Mouse (Mus musculus) CH12.LX (cell line): ENCODE measurements around the gene Erbb3. TPM values are rescaled to one million over a fixed set of nuclear protein-coding genes. Genes with fewer than 3 reads are reported as not detected.

Source experiments
- DNase-seq: peaks from one replicate; pipeline ENCODE4 v3.0.0-alpha.2; 2013; ENCODE audit errors: extremely low read depth
- H3K27ac ChIP-seq: 2 replicates; pipeline ENCODE4 v1.5.1; 2012; ENCODE audit warnings: low read depth, mild to moderate bottlenecking, control low read depth, moderate library complexity; ENCODE audit not compliant: insufficient read depth
- H3K27me3 ChIP-seq: replicated peaks from 2 replicates; pipeline ENCODE3; 2012; ENCODE audit warnings: inconsistent platforms
- H3K36me3 ChIP-seq, 2 experiments: replicated peaks in 1 of 2; 2 replicates each; pipeline versions ENCODE3 to v1.6.1; 2012; ENCODE audit warnings: inconsistent platforms in 1 of 2, low read length in 1 of 2, mild to moderate bottlenecking in 1 of 2, mixed read lengths in 1 of 2, moderate library complexity in 1 of 2; ENCODE audit not compliant: control insufficient read depth in 1 of 2, insufficient read depth in 1 of 2
- H3K4me1 ChIP-seq, 2 experiments: 2 replicates each; pipeline ENCODE4 v1.6.1; 2012; ENCODE audit warnings: inconsistent platforms in 1 of 2, moderate library complexity in 1 of 2; ENCODE audit not compliant: insufficient read depth in 2 of 2, control insufficient read depth in 1 of 2
- H3K4me2 ChIP-seq: 2 replicates; pipeline ENCODE4 v1.6.1; 2012; ENCODE audit warnings: low read depth, mild to moderate bottlenecking, control low read depth; ENCODE audit not compliant: poor library complexity, insufficient read depth, severe bottlenecking
- H3K4me3 ChIP-seq, 3 experiments: fragments of 150-350 bp in 1 of 3; sonication (generic) in 1 of 3; replicated peaks in 1 of 3; 2 replicates each; pipeline versions ENCODE3 to v1.5.1; 2011 to 2012; ENCODE audit warnings: low read depth in 2 of 3, low read length in 2 of 3, mild to moderate bottlenecking in 2 of 3, moderate library complexity in 2 of 3, control low read depth in 1 of 3, improper control_type of control experiment in 1 of 3, inconsistent platforms in 1 of 3, mixed read lengths in 1 of 3; ENCODE audit not compliant: poor library complexity in 1 of 3
- H3K79me2 ChIP-seq: replicated peaks from 2 replicates; pipeline ENCODE4 v1.6.1; 2012; ENCODE audit warnings: mild to moderate bottlenecking, moderate library complexity; ENCODE audit not compliant: control insufficient read depth, poor library complexity, insufficient read depth, severe bottlenecking; ENCODE audit errors: extremely low read depth
- H3K9ac ChIP-seq: 2 replicates; pipeline ENCODE4 v1.6.1; 2012; ENCODE audit warnings: low read depth, mild to moderate bottlenecking, control low read depth, moderate library complexity; ENCODE audit not compliant: insufficient read depth
- H3K9me3 ChIP-seq: replicated peaks from 2 replicates; pipeline ENCODE3; 2012; ENCODE audit warnings: low read length, inconsistent platforms, mixed read lengths
- BHLHE40 ChIP-seq: IDR thresholded peaks from 2 replicates; pipeline ENCODE4 v1.6.1; 2011; ENCODE audit warnings: mild to moderate bottlenecking, low read depth, low read length, improper control_type of control experiment
- CHD1 ChIP-seq: IDR thresholded peaks from 2 replicates; pipeline ENCODE4 v1.6.1; 2012; ENCODE audit warnings: low read depth, low read length, improper control_type of control experiment, inconsistent platforms
- CHD2 ChIP-seq: IDR thresholded peaks from 2 replicates; pipeline ENCODE4 v1.6.1; 2011; ENCODE audit warnings: low read length, improper control_type of control experiment
- CTCF ChIP-seq, 2 experiments: IDR thresholded peaks in 1 of 2; conservative IDR thresholded peaks in 1 of 2; 2 replicates each; pipeline ENCODE4 v1.5.1; 2011 to 2012; ENCODE audit warnings: low read depth in 2 of 2, low read length in 2 of 2, improper control_type of control experiment in 1 of 2, inconsistent platforms in 1 of 2, mild to moderate bottlenecking in 1 of 2, moderate library complexity in 1 of 2
- E2F4 ChIP-seq: IDR thresholded peaks from 2 replicates; pipeline ENCODE4 v1.6.1; 2011; ENCODE audit warnings: low read depth, low read length, improper control_type of control experiment; ENCODE audit not compliant: insufficient replicate concordance
- ELF1 ChIP-seq: IDR thresholded peaks from 2 replicates; pipeline ENCODE4 v1.6.1; 2014; ENCODE audit warnings: low read depth, mild to moderate bottlenecking, inconsistent platforms, low read length, improper control_type of control experiment
- EP300 ChIP-seq: IDR thresholded peaks from 2 replicates; pipeline ENCODE4 v1.6.1; 2011; ENCODE audit warnings: low read length, improper control_type of control experiment
- ETS1 ChIP-seq: conservative IDR thresholded peaks from 2 replicates; pipeline ENCODE4 v1.6.1; 2012; ENCODE audit warnings: low read depth, mild to moderate bottlenecking, inconsistent platforms, low read length, improper control_type of control experiment, moderate library complexity
- GABPA ChIP-seq: IDR thresholded peaks from 2 replicates; pipeline ENCODE4 v1.6.1; 2012; ENCODE audit warnings: low read depth, low read length, improper control_type of control experiment, inconsistent platforms; ENCODE audit not compliant: insufficient replicate concordance
- HCFC1 ChIP-seq: IDR thresholded peaks from 2 replicates; pipeline ENCODE4 v1.6.1; 2012; ENCODE audit warnings: low read depth, mild to moderate bottlenecking, inconsistent platforms, low read length, improper control_type of control experiment
- IRF4 ChIP-seq: IDR thresholded peaks from 2 replicates; pipeline ENCODE4 v1.6.1; 2014; ENCODE audit warnings: low read depth, mild to moderate bottlenecking, inconsistent platforms, low read length, improper control_type of control experiment
- JUN ChIP-seq: IDR thresholded peaks from 2 replicates; pipeline ENCODE4 v1.6.1; 2011; ENCODE audit warnings: low read depth, mild to moderate bottlenecking, low read length, improper control_type of control experiment, moderate library complexity; ENCODE audit not compliant: insufficient read depth
- JUND ChIP-seq: conservative IDR thresholded peaks from 2 replicates; pipeline ENCODE4 v1.6.1; 2011; ENCODE audit warnings: low read depth, low read length, improper control_type of control experiment
- KAT2A ChIP-seq: IDR thresholded peaks from 2 replicates; pipeline ENCODE4 v1.6.1; 2012; ENCODE audit warnings: low read length, improper control_type of control experiment, inconsistent platforms; ENCODE audit not compliant: insufficient replicate concordance
- MAFK ChIP-seq: IDR thresholded peaks from 2 replicates; pipeline ENCODE4 v1.6.1; 2011; ENCODE audit warnings: low read length, improper control_type of control experiment; ENCODE audit not compliant: insufficient replicate concordance
- MAX ChIP-seq: IDR thresholded peaks from 2 replicates; pipeline ENCODE4 v1.6.1; 2011; ENCODE audit warnings: low read length, improper control_type of control experiment
- MAZ ChIP-seq: IDR thresholded peaks from 2 replicates; pipeline ENCODE4 v1.6.1; 2012; ENCODE audit warnings: low read depth, mild to moderate bottlenecking, inconsistent platforms, low read length, improper control_type of control experiment, moderate library complexity
- MXI1 ChIP-seq: IDR thresholded peaks from 2 replicates; pipeline ENCODE4 v1.6.1; 2011; ENCODE audit warnings: mild to moderate bottlenecking, low read depth, low read length, improper control_type of control experiment
- MYC ChIP-seq: IDR thresholded peaks from 2 replicates; pipeline ENCODE4 v1.6.1; 2011; ENCODE audit warnings: low read depth, mild to moderate bottlenecking, improper control_type of control experiment, low read length
- NELFE ChIP-seq: IDR thresholded peaks from 2 replicates; pipeline ENCODE4 v1.6.1; 2011; ENCODE audit warnings: low read depth, low read length, improper control_type of control experiment
- NRF1 ChIP-seq: IDR thresholded peaks from 2 replicates; pipeline ENCODE4 v1.6.1; 2014; ENCODE audit warnings: low read depth, mild to moderate bottlenecking, inconsistent platforms, low read length, improper control_type of control experiment, moderate library complexity
- PAX5 ChIP-seq: IDR thresholded peaks from 2 replicates; pipeline ENCODE4 v1.6.1; 2012; ENCODE audit warnings: low read length, inconsistent platforms, mixed read lengths
- POLR2A ChIP-seq: IDR thresholded peaks from 2 replicates; pipeline ENCODE4 v1.6.1; 2011; ENCODE audit warnings: low read depth, mild to moderate bottlenecking, improper control_type of control experiment, low read length
- POLR2AphosphoS2 ChIP-seq: IDR thresholded peaks from 2 replicates; pipeline ENCODE4 v1.6.1; 2011; ENCODE audit warnings: low read depth, low read length, improper control_type of control experiment
- RAD21 ChIP-seq: IDR thresholded peaks from 2 replicates; pipeline ENCODE4 v1.6.1; 2011; ENCODE audit warnings: low read depth, mild to moderate bottlenecking, low read length, improper control_type of control experiment, moderate library complexity
- RCOR1 ChIP-seq: conservative IDR thresholded peaks from 2 replicates; pipeline ENCODE4 v1.6.1; 2012; ENCODE audit warnings: low read depth, mild to moderate bottlenecking, inconsistent platforms, low read length, improper control_type of control experiment
- SIN3A ChIP-seq: IDR thresholded peaks from 2 replicates; pipeline ENCODE4 v1.6.1; 2012; ENCODE audit warnings: low read length, improper control_type of control experiment, inconsistent platforms
- SMC3 ChIP-seq: IDR thresholded peaks from 2 replicates; pipeline ENCODE4 v1.6.1; 2011; ENCODE audit warnings: low read depth, low read length, improper control_type of control experiment
- TBP ChIP-seq: conservative IDR thresholded peaks from 2 replicates; pipeline ENCODE4 v1.6.1; 2011; ENCODE audit warnings: low read depth, low read length, improper control_type of control experiment
- TCF12 ChIP-seq: IDR thresholded peaks from 2 replicates; pipeline ENCODE4 v1.6.1; 2014; ENCODE audit warnings: low read depth, mild to moderate bottlenecking, inconsistent platforms, low read length, improper control_type of control experiment
- UBTF ChIP-seq: IDR thresholded peaks from 2 replicates; pipeline ENCODE4 v1.6.1; 2012; ENCODE audit warnings: low read depth, mild to moderate bottlenecking, inconsistent platforms, low read length, improper control_type of control experiment, moderate library complexity
- USF1 ChIP-seq: IDR thresholded peaks from 2 replicates; pipeline ENCODE4 v1.6.1; 2014; ENCODE audit warnings: low read depth, mild to moderate bottlenecking, inconsistent platforms, low read length, improper control_type of control experiment
- USF2 ChIP-seq: conservative IDR thresholded peaks from 2 replicates; pipeline ENCODE4 v1.6.1; 2011; ENCODE audit warnings: low read depth, low read length, improper control_type of control experiment
- ZC3H11A ChIP-seq: IDR thresholded peaks from 2 replicates; pipeline ENCODE4 v1.6.1; 2012; ENCODE audit warnings: low read depth, mild to moderate bottlenecking, inconsistent platforms, low read length, improper control_type of control experiment
- ZMIZ1 ChIP-seq: IDR thresholded peaks from 2 replicates; pipeline ENCODE4 v1.6.1; 2012; ENCODE audit warnings: low read depth, mild to moderate bottlenecking, inconsistent platforms, low read length, improper control_type of control experiment
- ZNF384 ChIP-seq: IDR thresholded peaks from 2 replicates; pipeline ENCODE4 v1.6.1; 2012; ENCODE audit warnings: low read depth, low read length, improper control_type of control experiment, inconsistent platforms
- dilution Hi-C: fragments of 300-500 bp; cut with MboI; formaldehyde crosslinking; loops from 2 replicates; pipeline ENCODE4 v1.14.3; 2020; ENCODE audit warnings: low sequenced_read_pairs; ENCODE audit not compliant: extremely low pct_unique_long_range_greater_than_20kb, extremely low pct_ligation_motif_present
- in situ Hi-C: fragments of 300-500 bp; cut with MboI; formaldehyde crosslinking; loops from 3 replicates; pipeline ENCODE4 v1.14.3; 2019; ENCODE audit warnings: low sequenced_read_pairs, low pct_ligation_motif_present, low pct_unique_long_range_greater_than_20kb, mixed read lengths
- polyA plus RNA-seq: library from polyadenylated mRNA; unstranded; fragments of >175 nt; gene quantifications from 2 replicates; pipeline ENCODE4 v1.2.1, GENCODE M21; 2012; ENCODE audit warnings: low read depth; ENCODE audit not compliant: insufficient read length
- total RNA-seq, 2 experiments: library from RNA; depleted of rRNA; stranded (reverse); fragments of 300-350 nt in 1 of 2; fragments of >200 nt in 1 of 2; gene quantifications; 2 replicates each; pipeline ENCODE4 v1.2.3; 2012 to 2014

Gene Erbb3
- total and polyA plus RNA-seq, 3 experiments = 7.7 to 12.6 (median 11.3) TPM

- no peaks in the 10 kb centered on the region for H3K27me3 ChIP-seq
- peaks cover 7 to 13% of the 10 kb centered on the region in 2 experiments for H3K4me1 ChIP-seq
- peaks cover 24% of the 10 kb centered on the region for H3K79me2 ChIP-seq
- H3K36me3 ChIP-seq = peaks cover 28 to 31% of the 10 kb centered on the region in 2 experiments
- no peaks in the 10 kb centered on the region for H3K9me3 ChIP-seq
- peak; percentile 70 for TF ChIP-seq RAD21
- TF ChIP-seq CHD1 = no peak
- TF ChIP-seq NRF1 = peak; percentile 75
- TF ChIP-seq HCFC1 = peak; percentile 97
- TF ChIP-seq USF1 = no peak
- TF ChIP-seq CTCF (conservative IDR thresholded peaks at IDR 0.05 in 1 of 2, IDR thresholded peaks at IDR 0.05 in 1 of 2; ENCODE audit: low read depth in 2 of 2, low read length in 2 of 2) = peak in 1 of 2 experiments; percentile 77; a peak in 2 of 4 replicates
- 0 out of 2 replicates have a peak, but pooled peaks have one; percentile 37 for TF ChIP-seq EP300
- peak; percentile 99 for TF ChIP-seq NELFE
- no peak for TF ChIP-seq MAFK
- TF ChIP-seq PAX5 = no peak
- peak; percentile 31; the same call in 1 of the 2 replicates for TF ChIP-seq BHLHE40
- TF ChIP-seq E2F4 = 0 out of 2 replicates have a peak, but pooled peaks have one; percentile 24
- TF ChIP-seq ETS1 = peak; percentile 40; the same call in 1 of the 2 replicates
- peak; percentile 79 for TF ChIP-seq IRF4
- peak; percentile 96 for TF ChIP-seq TCF12
- no peak for TF ChIP-seq USF2
- no peak for TF ChIP-seq ZC3H11A
- peak; percentile 50 for TF ChIP-seq MAX
- TF ChIP-seq UBTF = no peak; the same call in 1 of the 2 replicates
- TF ChIP-seq GABPA = peak; percentile 63; the same call in 1 of the 2 replicates
- TF ChIP-seq CHD2 = peak; percentile 95
- TF ChIP-seq MYC = peak; percentile 94
- TF ChIP-seq ELF1 = peak; percentile 100
- TF ChIP-seq TBP = peak; percentile 99
- peak; percentile 91 for TF ChIP-seq POLR2AphosphoS2
- TF ChIP-seq ZMIZ1 = peak; percentile 96; the same call in 1 of the 2 replicates
- TF ChIP-seq MXI1 = peak; percentile 73
- peak; percentile 93; the same call in 1 of the 2 replicates for TF ChIP-seq SIN3A
- TF ChIP-seq RCOR1 = no peak
- TF ChIP-seq JUN = peak; percentile 6; the same call in 1 of the 2 replicates
- TF ChIP-seq JUND = no peak; the same call in 1 of the 2 replicates
- peak; percentile 98 for TF ChIP-seq ZNF384
- TF ChIP-seq KAT2A = peak; percentile 100
- peak; percentile 68; the same call in 1 of the 2 replicates for TF ChIP-seq MAZ
- TF ChIP-seq SMC3 = peak; percentile 64
- TF ChIP-seq POLR2A = peak; percentile 99
- H3K4me3 ChIP-seq = peak within 1 kb of the TSS; percentile 92 to 100 (median 94)
- dilution Hi-C loops = no loop called here
- H3K9ac ChIP-seq = peak within 1 kb of the TSS; percentile 88
- in situ Hi-C loops = loop anchor here (5.0 kb wide), 1 partner anchor 46 kb away; the partner anchor contains the start of gene Suox
- peak within 1 kb of the TSS; percentile 32; the same call in 1 of the 2 replicates for H3K27ac ChIP-seq
- H3K4me2 ChIP-seq = peak within 1 kb of the TSS; percentile 91
- peak; percentile 99 for DNase-seq
Measured at GRCm38 (mm10) chr10:128626311-128627310, 37.2 kb upstream of the Erbb3 start, which contains the start of gene Rps26. Rps26 (minus strand) TSS chr10:128626747.
